Mouse (Mus musculus) spleen, adult 2 months (tissue): ENCODE data around the gene Spin2f. TPM values are rescaled to one million over a fixed set of nuclear protein-coding genes. Genes with fewer than 3 reads are reported as not detected.
"Not testable (repeated sequence)": the region's sequence is repeated elsewhere in the genome, so short reads cannot be mapped to it uniquely, and the experiment has no call there.

ENCODE experiments used
- DNase-seq, 2 experiments: peaks; one replicate each; pipeline versions ENCODE4 v3.0.0 to v3.0.0-alpha.2; 2012 to 2021; ENCODE audit warnings: low spot score in 2 of 2, low read depth in 1 of 2
- H3K27ac ChIP-seq: fragments of 200-500 bp; 2 replicates; pipeline ENCODE4 v1.5.1; 2012; ENCODE audit warnings: low read length, inconsistent platforms; ENCODE audit not compliant: insufficient read depth
- H3K27me3 ChIP-seq: fragments of 200-500 bp; 2 replicates; pipeline ENCODE4 v1.6.1; 2012; ENCODE audit warnings: mild to moderate bottlenecking, moderate library complexity, low read length, inconsistent platforms; ENCODE audit not compliant: control insufficient read depth, insufficient read depth
- H3K36me3 ChIP-seq: fragments of 200-500 bp; 2 replicates; pipeline ENCODE4 v1.6.1; 2012; ENCODE audit warnings: mild to moderate bottlenecking, low read length, inconsistent platforms; ENCODE audit not compliant: control insufficient read depth, insufficient read depth
- H3K4me1 ChIP-seq: fragments of 200-500 bp; 2 replicates; pipeline ENCODE4 v1.6.1; 2011; ENCODE audit warnings: inconsistent platforms; ENCODE audit not compliant: control insufficient read depth, insufficient read depth, insufficient read length
- H3K4me3 ChIP-seq: fragments of 200-500 bp; 2 replicates; pipeline ENCODE4 v1.5.1; 2011; ENCODE audit warnings: mild to moderate bottlenecking, inconsistent platforms; ENCODE audit not compliant: insufficient read depth, insufficient read length; ENCODE audit errors: extremely low read depth
- WGBS: fragments of 180-500 bp; shearing (Covaris S2); methylation state at CpG from one replicate; pipeline ENCODE4 v1.1.7; 2018; 5-methylcytosine and 5-hydroxymethylcytosine counted together
- polyA plus RNA-seq: library from polyadenylated mRNA; depleted of rRNA; stranded (reverse); fragments of >200 nt; gene quantifications from 2 replicates; pipeline ENCODE4 v1.2.3, GENCODE M21; 2012; rRNA removed

The Spin2f gene
- not detected in 2 replicates for polyA plus RNA-seq

GRCm38 (mm10) chrX:31253594-31253993 lies at the start of gene Spin2f:
Spin2f (plus strand) TSS chrX:31253894.
- H3K27me3 ChIP-seq, H3K36me3 ChIP-seq, H3K4me1 ChIP-seq, H3K4me3 ChIP-seq, H3K27ac ChIP-seq, DNase-seq: not testable (repeated sequence)
- WGBS: 26% methylated on average over 1 of the region's 6 CpGs

- WGBS: 87% methylated on average over 7 of the region's 7 CpGs
These were observed 41.6 kb upstream of the Spin2f start for GRCm38 (mm10) chrX:31212136-31212535.

GRCm38 (mm10) chrX:31223536-31223935 lies 30.2 kb upstream of the Spin2f start:
- H3K27ac ChIP-seq, H3K4me3 ChIP-seq, H3K4me1 ChIP-seq, DNase-seq, H3K36me3 ChIP-seq, H3K27me3 ChIP-seq: not testable (repeated sequence)
- WGBS: 83% methylated on average over 9 of the region's 9 CpGs

More at GRCm38 (mm10) chrX:31212136-31212535, 41.6 kb upstream of the Spin2f start:
- H3K36me3 ChIP-seq, DNase-seq, H3K27ac ChIP-seq, H3K4me1 ChIP-seq, H3K27me3 ChIP-seq, H3K4me3 ChIP-seq: not testable (repeated sequence)

- not testable (repeated sequence) for H3K27me3 ChIP-seq, H3K36me3 ChIP-seq, H3K4me1 ChIP-seq, H3K27ac ChIP-seq, DNase-seq, H3K4me3 ChIP-seq
- WGBS: 67% methylated on average over 4 of the region's 4 CpGs
These were observed 18.6 kb upstream of the Spin2f start for GRCm38 (mm10) chrX:31235088-31235487.

- not testable (repeated sequence) for DNase-seq, H3K27me3 ChIP-seq, H3K4me1 ChIP-seq, H3K36me3 ChIP-seq, H3K27ac ChIP-seq, H3K4me3 ChIP-seq
- WGBS: 82% methylated on average over 3 of the region's 3 CpGs
These were observed 11.9 kb upstream of the Spin2f start for GRCm38 (mm10) chrX:31241754-31242153.

Other genes with a start within 250 kb of the Spin2f start
- gene Btbd35f29, start 136.2 kb upstream of the Spin2f start, polyA plus RNA-seq: not detected in 2 replicates
- gene Btbd35f26, start 82.6 kb downstream of the Spin2f start, polyA plus RNA-seq: not detected in 2 replicates
- not detected in 2 replicates for gene Btbd35f19, start 130.0 kb downstream of the Spin2f start, polyA plus RNA-seq